Mouse (Mus musculus) cortical plate, adult 2 months (tissue): ENCODE data around the gene Pla2g3.

Experiments
- CTCF ChIP-seq: fragments of 200-500 bp; IDR thresholded peaks from 2 replicates; pipeline ENCODE4 v1.5.1; 2011; ENCODE audit warnings: mild to moderate bottlenecking, control low read depth, low read length; ENCODE audit not compliant: insufficient read depth; ENCODE audit errors: extremely low read depth
- POLR2A ChIP-seq: fragments of 200-500 bp; IDR thresholded peaks from 2 replicates; pipeline ENCODE4 v1.6.1; 2011; ENCODE audit warnings: mild to moderate bottlenecking, low read length, control low read depth; ENCODE audit not compliant: insufficient read depth; ENCODE audit errors: extremely low read depth

GRCm38 (mm10) chr11:3521339-3522224 is 33.5 kb downstream of the Pla2g3 start:
- no peak for TF ChIP-seq CTCF
- no peak for TF ChIP-seq POLR2A
